Mouse (Mus musculus) neural tube, embryonic 12.5 days (tissue): ENCODE results near the gene Itga11. TPM values are rescaled to one million over a fixed set of nuclear protein-coding genes. Genes with fewer than 3 reads are reported as not detected.
"Not testable (repeated sequence)": the region's sequence is repeated elsewhere in the genome, so short reads cannot be mapped to it uniquely, and the experiment has no call there.

ENCODE experiments used
- ATAC-seq: fragments of 200-750 bp; cut with Nextera tagmentation; 2 replicates; pipeline ENCODE4 v1.8.0; 2017; ENCODE audit warnings: low read depth, mild to moderate bottlenecking, moderate TSS enrichment, moderate library complexity; ENCODE audit not compliant: low FRiP score
- H3K27ac ChIP-seq: fragments of 300-500 bp; sonication (generic); 2 replicates; pipeline ENCODE4 v1.5.1; 2016
- H3K27me3 ChIP-seq: fragments of 300-500 bp; sonication (generic); replicated peaks from 2 replicates; pipeline ENCODE4 v1.6.1; 2016; ENCODE audit warnings: mild to moderate bottlenecking
- H3K36me3 ChIP-seq: fragments of 300-500 bp; sonication (generic); 2 replicates; pipeline ENCODE4 v1.6.1; 2016; ENCODE audit warnings: mild to moderate bottlenecking
- H3K4me1 ChIP-seq: fragments of 300-500 bp; sonication (generic); 2 replicates; pipeline ENCODE4 v1.6.1; 2016
- H3K4me2 ChIP-seq: fragments of 300-500 bp; sonication (generic); replicated peaks from 2 replicates; pipeline ENCODE4 v1.6.1; 2016; ENCODE audit warnings: mild to moderate bottlenecking
- H3K4me3 ChIP-seq: fragments of 300-500 bp; sonication (generic); 2 replicates; pipeline ENCODE4 v1.5.1; 2016
- H3K9ac ChIP-seq: fragments of 300-500 bp; sonication (generic); 2 replicates; pipeline ENCODE4 v1.6.1; 2016; ENCODE audit warnings: mild to moderate bottlenecking
- H3K9me3 ChIP-seq: fragments of 300-500 bp; sonication (generic); 2 replicates; pipeline ENCODE4 v1.6.1; 2016; ENCODE audit warnings: mild to moderate bottlenecking
- WGBS: fragments of 180-500 bp; shearing (Covaris S2); methylation state at CpG from one replicate; pipeline ENCODE4 v1.1.7; 2016; 5-methylcytosine and 5-hydroxymethylcytosine counted together
- polyA plus RNA-seq: library from polyadenylated mRNA; unstranded; fragments of >200 nt; fragmentation: Nextera tagmentation; extraction: Ambion mirVana; gene quantifications from 2 replicates; pipeline ENCODE4 v1.2.1, GENCODE M21; 2016

Itga11 gene
- polyA plus RNA-seq, 1 experiment from 2014 or later = 2.0 TPM

- H3K27ac ChIP-seq = peak overlapping the region; percentile 95
- WGBS = 19% methylated on average over 14 of the region's 14 CpGs
- no peaks in the 10 kb centered on the region for H3K9me3 ChIP-seq
- H3K27me3 ChIP-seq = no peaks in the 10 kb centered on the region
- no peaks in the 10 kb centered on the region for H3K36me3 ChIP-seq
- peak overlapping the region; percentile 92 for H3K4me2 ChIP-seq
- peak; percentile 23; the same call in 1 of the 2 replicates for ATAC-seq
- peak overlapping the region; percentile 98 for H3K4me3 ChIP-seq
- peaks cover 28% of the 10 kb centered on the region for H3K4me1 ChIP-seq
- H3K9ac ChIP-seq = peak overlapping the region; percentile 90
Measured at GRCm38 (mm10) chr9:62812216-62813049, 134.8 kb downstream of the Itga11 start.

GRCm38 (mm10) chr9:62814751-62815150 is 137.1 kb downstream of the Itga11 start:
- Histone ChIP-seq H3K27ac (no peak overlapping the region), H3K4me3 (no peak overlapping the region), H3K4me2 (no peak overlapping the region), H3K9ac (no peak overlapping the region), H3K27me3 (no peaks in the 10 kb centered on the region), H3K9me3 (no peaks in the 10 kb centered on the region), H3K4me1 (peaks cover 14% of the 10 kb centered on the region; the same call in 1 of the 2 replicates), H3K36me3 (no peaks in the 10 kb centered on the region)
- ATAC-seq = no peak
- WGBS = 92% methylated on average over 2 of the region's 2 CpGs

GRCm38 (mm10) chr9:62816323-62817098 is 138.9 kb downstream of the Itga11 start:
- Histone ChIP-seq H3K27ac (no peak overlapping the region), H3K4me2 (no peak overlapping the region)

GRCm38 (mm10) chr9:62817099-62817571 is 139.5 kb downstream of the Itga11 start:
- ATAC-seq = no peak
- Histone ChIP-seq H3K4me1 (peaks cover 6% of the 10 kb centered on the region; the same call in 1 of the 2 replicates), H3K4me2 (no peak overlapping the region), H3K9ac (no peak overlapping the region), H3K9me3 (no peaks in the 10 kb centered on the region), H3K36me3 (no peaks in the 10 kb centered on the region), H3K27ac (no peak overlapping the region), H3K27me3 (no peaks in the 10 kb centered on the region), H3K4me3 (no peak overlapping the region)
- WGBS = 68% methylated on average over 12 of the region's 12 CpGs

More at GRCm38 (mm10) chr9:62816323-62817098, 138.9 kb downstream of the Itga11 start:
- Histone ChIP-seq H3K9me3 (no peaks in the 10 kb centered on the region), H3K27me3 (no peaks in the 10 kb centered on the region), H3K4me1 (peaks cover 7% of the 10 kb centered on the region; the same call in 1 of the 2 replicates), H3K36me3 (no peaks in the 10 kb centered on the region), H3K4me3 (no peak overlapping the region), H3K9ac (no peak overlapping the region)
- 90% methylated on average over 9 of the region's 9 CpGs for WGBS
- ATAC-seq = no peak

GRCm38 (mm10) chr9:62817828-62818614 is 140.4 kb downstream of the Itga11 start:
- H3K4me3 ChIP-seq = no peak overlapping the region
- no peak overlapping the region for H3K27ac ChIP-seq
- H3K9me3 ChIP-seq = no peaks in the 10 kb centered on the region
- H3K4me1 ChIP-seq = no peaks in the 10 kb centered on the region
- 75% methylated on average over 4 of the region's 4 CpGs for WGBS
- H3K27me3 ChIP-seq = no peaks in the 10 kb centered on the region
- H3K36me3 ChIP-seq = no peaks in the 10 kb centered on the region
- no peak for ATAC-seq
- no peak overlapping the region for H3K4me2 ChIP-seq
- no peak overlapping the region for H3K9ac ChIP-seq

- Histone ChIP-seq H3K9me3 (no peaks in the 10 kb centered on the region), H3K36me3 (no peaks in the 10 kb centered on the region), H3K9ac (no peak overlapping the region), H3K4me3 (no peak overlapping the region), H3K27me3 (no peaks in the 10 kb centered on the region), H3K4me1 (no peaks in the 10 kb centered on the region), H3K27ac (no peak overlapping the region), H3K4me2 (no peak overlapping the region)
- no peak for ATAC-seq
- WGBS = 79% methylated on average over 3 of the region's 3 CpGs
Measured at GRCm38 (mm10) chr9:62819494-62819893, 141.9 kb downstream of the Itga11 start.

GRCm38 (mm10) chr9:62819910-62820309 is 142.3 kb downstream of the Itga11 start:
- not testable (repeated sequence) for ATAC-seq, H3K36me3 ChIP-seq, H3K4me3 ChIP-seq, H3K9ac ChIP-seq, H3K9me3 ChIP-seq, H3K4me1 ChIP-seq, H3K27me3 ChIP-seq, H3K27ac ChIP-seq, H3K4me2 ChIP-seq
- 81% methylated on average over 6 of the region's 6 CpGs for WGBS

- Histone ChIP-seq H3K9ac (no peak overlapping the region), H3K4me1 (peaks cover 5% of the 10 kb centered on the region), H3K4me3 (no peak overlapping the region), H3K36me3 (no peaks in the 10 kb centered on the region), H3K9me3 (no peaks in the 10 kb centered on the region), H3K4me2 (no peak overlapping the region), H3K27ac (no peak overlapping the region), H3K27me3 (no peaks in the 10 kb centered on the region)
- ATAC-seq = no peak
- WGBS = 86% methylated on average over 6 of the region's 6 CpGs
Measured at GRCm38 (mm10) chr9:62820829-62821228, 143.2 kb downstream of the Itga11 start.

- Histone ChIP-seq H3K9me3 (no peaks in the 10 kb centered on the region), H3K36me3 (no peaks in the 10 kb centered on the region), H3K27me3 (no peaks in the 10 kb centered on the region), H3K4me2 (no peak overlapping the region), H3K4me3 (no peak overlapping the region), H3K9ac (no peak overlapping the region), H3K4me1 (peaks cover 14% of the 10 kb centered on the region), H3K27ac (no peak overlapping the region)
- WGBS = 94% methylated on average over 7 of the region's 7 CpGs
- ATAC-seq = no peak
Measured at GRCm38 (mm10) chr9:62821811-62822210, 144.2 kb downstream of the Itga11 start.

GRCm38 (mm10) chr9:62825791-62826393 is 148.3 kb downstream of the Itga11 start:
- Histone ChIP-seq H3K27me3 (no peaks in the 10 kb centered on the region), H3K36me3 (no peaks in the 10 kb centered on the region), H3K9ac (no peak overlapping the region), H3K9me3 (no peaks in the 10 kb centered on the region), H3K27ac (no peak overlapping the region), H3K4me1 (peaks cover 20% of the 10 kb centered on the region), H3K4me3 (no peak overlapping the region), H3K4me2 (peak overlapping the region; percentile 34)
- 10% methylated on average over 9 of the region's 9 CpGs for WGBS
- no peak for ATAC-seq

GRCm38 (mm10) chr9:62826456-62826855 is 148.8 kb downstream of the Itga11 start:
- Histone ChIP-seq H3K9me3 (no peaks in the 10 kb centered on the region), H3K9ac (no peak overlapping the region), H3K4me2 (peak overlapping the region; percentile 34), H3K27me3 (no peaks in the 10 kb centered on the region), H3K36me3 (no peaks in the 10 kb centered on the region), H3K27ac (no peak overlapping the region), H3K4me3 (no peak overlapping the region), H3K4me1 (peaks cover 20% of the 10 kb centered on the region)
- no peak for ATAC-seq
- WGBS = 10% methylated on average over 7 of the region's 7 CpGs
